Mouse (Mus musculus) neural tube, embryonic 10.5 days (tissue): ENCODE results near the gene Adck1.
"Not testable (repeated sequence)": the region's sequence is repeated elsewhere in the genome, so short reads cannot be mapped to it uniquely, and the experiment has no call there.

Experiments used
- DNase-seq: peaks from one replicate; pipeline ENCODE4 v3.0.0-alpha.2; 2017; ENCODE audit warnings: low spot score; ENCODE audit errors: extremely low spot score

Gene Adck1

GRCm38 (mm10) chr12:88360441-88361119 lies at the start of gene Adck1:
Gene Adck1, plus strand, starts transcription at chr12:88360554.
- DNase-seq: peak; percentile 85

DNA sequence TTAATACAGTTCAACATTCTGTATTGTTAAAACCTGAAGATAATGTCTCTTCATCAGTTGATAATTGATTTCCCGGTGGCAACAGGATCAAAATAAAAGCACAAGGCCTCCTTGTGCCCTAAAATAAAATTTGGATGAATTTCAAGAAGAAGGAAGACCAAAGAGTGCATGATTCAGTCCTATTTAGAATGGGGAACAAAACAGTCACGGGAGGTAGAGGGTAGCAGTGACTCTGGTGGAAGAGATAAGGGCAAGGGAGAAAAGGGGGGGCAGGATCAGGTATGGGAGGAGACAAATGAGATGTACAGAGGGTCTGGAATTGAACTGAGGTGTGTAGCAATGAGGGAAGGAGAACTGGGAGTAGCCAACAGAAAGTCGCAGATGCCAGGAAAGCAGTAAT lies 45.8 kb upstream of the Adck1 start:
- DNase-seq: no peak

GRCm38 (mm10) chr12:88323926-88324325 lies 36.4 kb upstream of the Adck1 start, which contains the start of gene Gm5039:
Gene Gm5039, minus strand, starts transcription at chr12:88324026.
- not testable (repeated sequence) for DNase-seq

DNA sequence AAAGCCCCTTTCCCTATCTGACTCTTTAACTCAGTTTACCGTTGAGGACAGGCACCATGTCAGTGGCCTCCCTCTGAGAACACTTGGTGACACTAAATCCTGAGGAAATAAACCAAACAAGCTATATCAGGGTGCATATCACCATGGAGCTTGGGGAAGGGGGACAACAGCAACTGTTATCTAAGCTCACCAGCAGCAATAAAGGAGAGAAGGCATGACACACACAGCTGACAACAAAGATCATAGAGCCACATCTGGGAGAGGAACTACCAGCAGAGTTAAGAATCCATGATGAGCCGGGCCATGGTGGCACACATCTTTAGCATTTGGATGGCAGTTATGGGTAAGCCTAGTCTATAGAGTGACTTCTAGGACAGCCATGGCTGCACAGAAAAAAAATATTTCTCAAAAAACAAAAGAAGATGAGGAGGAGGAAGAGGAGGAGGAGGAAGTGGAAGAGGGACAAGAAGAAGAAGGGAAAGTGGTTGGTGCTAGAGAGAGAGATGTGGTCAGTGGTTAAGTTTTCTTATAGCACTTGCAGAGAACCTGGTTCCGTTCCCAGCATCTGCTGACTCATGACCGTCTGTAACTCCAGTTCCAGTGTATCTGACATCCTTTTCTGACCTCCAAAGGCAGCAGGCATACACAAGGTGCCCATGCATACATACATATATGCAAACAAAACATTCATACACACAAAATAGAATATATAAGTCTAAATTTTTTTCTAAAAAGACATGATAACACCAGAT lies 23.5 kb upstream of the Adck1 start:
- not testable (repeated sequence) for DNase-seq

- not testable (repeated sequence) for DNase-seq
Measured at GRCm38 (mm10) chr12:88341286-88341685, 19.1 kb upstream of the Adck1 start.

DNA sequence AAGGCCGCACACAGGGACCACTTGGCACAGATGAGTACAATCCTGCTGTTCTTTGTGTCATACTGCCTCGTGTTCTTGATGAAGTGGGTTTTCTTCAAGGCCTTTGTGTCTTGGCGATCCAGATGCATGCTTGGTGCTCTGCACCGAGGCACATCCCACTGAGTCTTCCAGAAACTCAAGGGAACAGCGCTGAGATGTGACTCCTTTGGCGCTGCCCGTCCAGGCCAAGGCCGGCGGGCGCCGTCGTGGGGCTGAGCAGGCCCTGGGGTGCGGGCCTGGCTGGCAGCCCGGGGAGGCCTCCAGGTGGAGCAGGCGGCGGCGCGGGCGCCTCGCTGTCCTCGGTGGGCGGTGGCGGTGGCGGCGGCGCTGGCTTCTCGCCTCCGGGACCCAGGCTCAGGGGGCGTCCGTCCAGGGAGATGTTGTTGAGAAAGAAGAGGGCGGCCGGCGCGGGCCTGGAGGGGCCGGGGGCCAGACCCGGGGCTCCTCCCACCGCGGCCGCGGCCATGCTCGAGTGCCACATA lies 6.1 kb upstream of the Adck1 start:
- DNase-seq: peak; percentile 37

DNA sequence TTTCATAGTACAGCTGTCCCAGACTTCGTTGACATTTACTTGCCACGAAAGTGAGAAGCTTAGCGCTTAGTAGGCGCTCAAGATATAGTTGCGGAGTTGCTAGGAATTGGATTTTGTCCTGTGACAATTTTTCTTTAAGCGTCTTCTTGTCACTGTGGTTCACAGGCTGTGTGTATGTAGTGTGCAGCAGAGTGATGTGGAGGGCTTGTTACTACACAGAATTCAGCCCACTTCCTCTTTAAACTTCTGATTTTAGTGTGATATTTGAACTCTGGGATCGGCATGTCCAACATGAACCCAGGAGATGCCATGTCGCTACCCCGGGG lies 729 bp downstream of the Adck1 start:
- DNase-seq: no peak

DNA sequence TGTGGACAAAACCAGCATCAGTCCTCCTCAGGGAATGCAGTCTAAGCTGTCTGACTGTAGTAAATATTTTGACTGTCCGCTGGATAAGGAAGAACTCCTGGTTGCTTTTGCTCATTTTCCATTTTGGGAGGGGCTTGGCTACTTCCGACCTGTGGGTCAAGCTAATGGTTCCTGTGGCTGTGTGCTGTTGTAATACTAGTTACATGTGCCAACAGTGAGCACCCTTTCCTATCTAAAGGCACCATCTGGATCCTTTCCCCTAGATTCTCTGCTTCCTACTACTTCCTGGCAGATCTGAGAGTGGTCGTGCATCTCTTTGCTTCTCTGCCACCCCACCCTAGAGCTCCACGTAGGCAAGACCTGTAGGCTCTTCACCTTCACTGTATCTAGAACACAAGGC lies 7.3 kb downstream of the Adck1 start:
- no peak for DNase-seq

DNA sequence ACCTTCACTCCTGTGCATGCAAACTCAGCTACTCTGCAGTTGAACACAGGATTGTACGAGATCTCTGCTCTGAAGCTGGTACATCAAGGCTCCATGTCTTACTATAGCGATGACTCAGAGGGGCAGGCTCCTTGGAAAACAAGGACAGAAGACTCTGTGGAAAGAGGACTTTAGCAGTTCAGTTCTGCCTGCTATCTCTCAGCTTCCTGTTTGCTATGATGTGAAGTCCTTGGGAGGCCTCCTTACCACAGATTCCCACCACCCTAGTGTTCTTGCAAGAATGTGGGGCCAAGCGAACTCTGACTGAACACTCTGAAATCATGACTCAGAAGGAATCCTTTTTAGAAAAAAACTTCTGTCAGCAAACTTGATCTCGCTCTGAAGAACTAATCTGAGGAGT lies 8.3 kb downstream of the Adck1 start:
- DNase-seq: peak; percentile 3

- DNase-seq: not testable (repeated sequence)
Measured at GRCm38 (mm10) chr12:88369690-88370089, 9.3 kb downstream of the Adck1 start.

- not testable (repeated sequence) for DNase-seq
Measured at GRCm38 (mm10) chr12:88370321-88370720, 10.0 kb downstream of the Adck1 start.

- DNase-seq: no peak
Measured at GRCm38 (mm10) chr12:88372018-88372417, 11.7 kb downstream of the Adck1 start.

- peak; percentile 22 for DNase-seq
Measured at GRCm38 (mm10) chr12:88376820-88377219, 16.5 kb downstream of the Adck1 start.

DNA sequence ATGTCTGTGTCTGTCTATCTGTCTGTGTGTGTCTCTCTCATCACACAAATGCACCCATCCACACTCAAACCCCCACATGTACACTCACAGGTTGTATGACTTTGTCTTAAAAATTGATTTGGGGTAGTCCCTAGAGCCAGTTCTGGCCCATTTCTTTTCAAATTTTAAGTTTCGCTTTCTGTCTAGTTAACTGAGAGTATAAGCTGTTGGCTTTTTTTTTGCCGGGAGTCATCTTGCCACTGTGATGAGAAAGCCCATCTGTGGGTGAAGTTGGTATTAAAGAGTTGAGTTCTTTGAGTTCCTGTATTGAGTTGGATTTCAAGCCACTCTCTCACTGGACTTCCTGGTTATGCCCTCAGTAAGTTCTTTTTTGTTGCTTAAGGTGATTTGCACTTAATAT lies 17.9 kb downstream of the Adck1 start:
- no peak for DNase-seq

DNA sequence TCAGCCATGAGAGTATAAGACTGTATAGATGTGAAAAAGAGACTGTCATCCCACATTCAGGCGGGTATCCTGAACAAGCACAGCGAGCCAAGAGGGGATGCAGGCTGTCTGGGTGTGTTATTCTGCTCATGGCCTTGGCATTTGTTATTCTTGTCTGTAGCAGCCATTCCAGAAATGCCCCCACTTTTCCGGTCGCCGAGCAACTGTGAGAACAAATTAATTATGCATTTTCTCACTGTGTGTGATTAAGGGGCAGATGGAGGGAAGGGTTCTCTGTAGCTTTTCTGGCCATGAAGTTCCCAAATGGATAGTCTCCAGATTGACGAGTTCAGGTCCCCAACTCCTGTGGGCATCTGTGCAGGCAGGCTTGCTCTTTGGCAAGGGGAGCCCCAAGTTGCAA lies 28.5 kb downstream of the Adck1 start:
- no peak for DNase-seq

DNA sequence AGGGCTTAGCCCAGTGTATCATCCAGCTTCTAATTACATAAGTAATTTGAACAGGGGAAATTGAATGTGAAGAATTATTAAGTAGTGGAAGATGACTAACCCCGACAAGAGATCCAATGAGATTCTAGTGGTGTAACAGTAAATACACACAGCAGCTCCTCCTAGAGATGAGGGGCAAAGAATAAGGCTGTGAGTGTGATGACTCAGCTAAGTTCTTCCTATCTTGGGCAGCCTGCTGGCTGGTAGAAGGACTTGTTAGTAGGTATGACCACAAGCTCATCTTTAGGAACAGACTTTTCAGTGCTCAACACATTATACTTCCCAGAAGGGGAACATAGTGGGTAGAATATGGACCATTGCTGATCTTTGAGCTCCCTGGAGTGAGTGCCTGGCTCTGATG lies 38.3 kb downstream of the Adck1 start:
- DNase-seq: no peak

DNA sequence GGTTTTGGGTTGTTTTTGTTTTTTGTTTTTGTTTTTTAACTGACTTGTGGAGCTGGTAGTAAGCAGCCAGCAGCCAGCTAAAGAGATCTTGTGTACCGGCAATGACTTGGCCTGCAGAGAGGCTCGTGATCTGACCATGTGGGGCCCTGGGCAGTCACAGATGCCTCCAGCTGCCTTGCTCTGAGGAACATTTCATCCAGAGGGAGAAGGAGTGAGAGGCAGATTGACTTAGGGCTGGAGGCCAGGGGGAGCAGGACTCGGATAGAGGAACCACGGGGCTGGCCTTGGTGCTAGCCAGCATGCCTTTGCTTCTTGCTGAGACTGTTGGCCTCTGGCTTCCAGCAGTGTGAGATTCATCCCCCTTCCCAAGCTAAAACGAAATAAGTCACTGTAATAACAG lies 43.2 kb downstream of the Adck1 start:
- DNase-seq: no peak

- DNase-seq: peak; percentile 67
Measured at GRCm38 (mm10) chr12:88405113-88405512, 44.8 kb downstream of the Adck1 start.

GRCm38 (mm10) chr12:88407996-88408322 lies 47.6 kb downstream of the Adck1 start:
- no peak for DNase-seq

- DNase-seq: peak; percentile 33
Measured at GRCm38 (mm10) chr12:88408323-88409047, 48.1 kb downstream of the Adck1 start.

DNA sequence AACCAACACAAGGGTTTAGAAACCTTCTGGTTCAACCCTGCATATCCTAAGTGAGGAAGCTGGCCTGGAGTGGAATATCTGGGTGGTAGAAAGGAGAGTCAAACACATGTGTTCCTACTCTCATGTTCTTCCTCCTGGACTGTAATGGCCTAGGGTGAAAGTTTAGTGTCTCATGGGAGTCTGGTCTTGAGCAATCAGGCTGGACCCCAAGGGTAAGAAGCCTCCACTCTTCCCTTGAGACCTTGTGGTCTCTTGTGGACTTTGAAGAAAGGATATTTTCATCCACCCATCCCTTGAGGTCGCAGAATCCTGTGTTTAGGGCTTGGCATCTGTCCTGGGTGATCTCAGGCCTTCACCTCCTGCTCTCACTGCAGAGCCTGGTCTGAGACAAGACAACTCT lies 52.9 kb downstream of the Adck1 start:
- DNase-seq: no peak

- no peak for DNase-seq
Measured at GRCm38 (mm10) chr12:88419912-88420621, 59.7 kb downstream of the Adck1 start.
